Mouse (Mus musculus) hindbrain, embryonic 13.5 days (tissue): ENCODE measurements around the gene Gas7. TPM values are rescaled to one million over a fixed set of nuclear protein-coding genes. Genes with fewer than 3 reads are reported as not detected.

ENCODE experiments used
- ATAC-seq: fragments of 200-750 bp; cut with Nextera tagmentation; 2 replicates; pipeline ENCODE4 v1.8.0; 2017; ENCODE audit warnings: moderate TSS enrichment; ENCODE audit not compliant: low FRiP score
- H3K27ac ChIP-seq: fragments of 300-500 bp; sonication (generic); 2 replicates; pipeline ENCODE4 v1.5.1; 2015; ENCODE audit warnings: inconsistent platforms, mild to moderate bottlenecking, moderate library complexity
- H3K27me3 ChIP-seq: fragments of 300-500 bp; sonication (generic); 2 replicates; pipeline ENCODE4 v1.6.1; 2015; ENCODE audit warnings: mild to moderate bottlenecking, inconsistent platforms
- H3K36me3 ChIP-seq: fragments of 300-500 bp; sonication (generic); 2 replicates; pipeline ENCODE4 v1.6.1; 2015; ENCODE audit warnings: mild to moderate bottlenecking, inconsistent platforms
- H3K4me1 ChIP-seq: fragments of 300-500 bp; sonication (generic); replicated peaks from 2 replicates; pipeline ENCODE4 v1.6.1; 2015; ENCODE audit warnings: inconsistent platforms
- H3K4me2 ChIP-seq: fragments of 300-500 bp; sonication (generic); 2 replicates; pipeline ENCODE4 v1.6.1; 2015; ENCODE audit warnings: inconsistent platforms, mild to moderate bottlenecking, moderate library complexity
- H3K4me3 ChIP-seq: fragments of 300-500 bp; sonication (generic); 2 replicates; pipeline ENCODE4 v1.5.1; 2015; ENCODE audit warnings: mild to moderate bottlenecking, inconsistent platforms
- H3K9ac ChIP-seq: fragments of 300-500 bp; sonication (generic); 2 replicates; pipeline ENCODE4 v1.6.1; 2015; ENCODE audit warnings: mild to moderate bottlenecking, inconsistent platforms
- H3K9me3 ChIP-seq: fragments of 300-500 bp; sonication (generic); 2 replicates; pipeline ENCODE4 v1.6.1; 2016; ENCODE audit warnings: inconsistent platforms
- WGBS: fragments of 180-500 bp; shearing (Covaris S2); methylation state at CpG from one replicate; pipeline ENCODE4 v1.1.7; 2015; 5-methylcytosine and 5-hydroxymethylcytosine counted together
- polyA plus RNA-seq: library from polyadenylated mRNA; unstranded; fragments of >200 nt; fragmentation: Nextera tagmentation; extraction: Ambion mirVana; gene quantifications from 2 replicates; pipeline ENCODE4 v1.2.1, GENCODE M21; 2015

Gene Gas7
- polyA plus RNA-seq, 1 experiment from 2014 or later = 11.3 TPM

DNA sequence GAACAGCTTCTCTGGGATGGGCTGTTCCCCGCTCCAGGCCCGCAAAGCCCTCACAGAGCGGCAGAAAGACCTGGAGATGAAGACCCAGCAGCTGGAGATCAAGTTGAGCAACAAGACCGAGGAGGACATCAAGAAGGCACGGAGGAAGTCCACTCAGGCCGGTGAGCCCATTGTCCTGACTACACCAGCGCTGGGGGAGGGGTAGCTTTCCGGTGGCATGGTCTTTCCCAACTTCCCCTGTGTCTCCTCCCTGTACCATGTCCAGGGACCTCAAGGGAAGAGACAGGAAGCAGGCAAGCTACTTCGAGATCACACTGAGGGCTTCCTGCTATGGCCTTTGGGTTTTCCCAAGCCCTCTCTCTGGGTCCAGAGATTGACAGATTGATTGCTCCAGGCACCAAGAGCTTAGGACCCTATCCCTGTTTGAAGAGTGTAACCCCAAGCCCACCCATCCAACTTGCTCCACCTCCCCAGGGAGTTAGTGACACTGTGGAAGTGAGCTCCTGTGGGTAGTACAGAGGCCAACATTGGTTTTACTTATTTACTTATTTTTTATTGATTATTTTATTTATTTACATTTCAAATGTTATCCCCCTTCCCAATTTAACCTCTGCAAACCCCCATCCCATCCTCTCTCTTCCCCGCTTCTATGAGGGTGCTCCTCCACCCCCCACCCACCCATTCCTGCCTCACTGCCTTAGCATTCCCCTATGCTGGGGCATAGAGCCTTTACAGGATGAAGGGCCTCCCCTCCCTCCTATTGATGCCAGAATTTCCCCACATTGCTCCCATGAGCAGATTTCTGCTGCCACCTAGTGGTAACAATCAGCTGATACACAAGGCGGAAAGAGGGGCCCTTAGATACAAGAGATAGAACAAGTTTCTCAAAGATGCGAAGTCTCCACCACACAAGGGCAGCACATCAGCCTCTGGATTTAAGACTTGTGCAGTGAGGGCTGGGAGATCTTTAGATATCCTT lies 220.6 kb downstream of the Gas7 start:
- Histone ChIP-seq H3K9ac (no peak overlapping the region), H3K9me3 (no peaks in the 10 kb centered on the region), H3K4me3 (no peak overlapping the region), H3K4me2 (no peak overlapping the region), H3K27ac (no peak overlapping the region), H3K27me3 (no peaks in the 10 kb centered on the region), H3K4me1 (no peaks in the 10 kb centered on the region), H3K36me3 (no peaks in the 10 kb centered on the region)
- peak; percentile 76 for ATAC-seq
- WGBS = 60% methylated on average over 12 of the region's 12 CpGs

DNA sequence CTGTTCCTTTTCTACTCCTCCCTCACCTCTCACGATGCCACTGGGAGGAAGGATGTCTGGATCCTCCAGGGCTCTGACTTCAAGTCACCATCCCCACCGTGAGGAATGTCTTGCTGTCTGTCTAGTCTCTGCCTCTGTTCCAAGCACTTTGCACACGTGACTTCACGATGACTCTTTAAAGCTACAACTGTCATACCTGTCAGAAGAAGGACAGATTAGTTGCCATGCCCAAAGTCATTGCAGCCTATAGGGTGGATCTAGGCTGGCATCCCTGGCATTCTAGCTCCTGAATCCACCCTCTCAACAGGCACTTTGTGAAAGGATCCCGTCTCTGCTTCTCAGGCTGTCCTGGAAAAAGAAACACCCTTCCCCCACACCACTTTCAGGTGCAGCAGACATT lies 224.1 kb downstream of the Gas7 start:
- no peak for ATAC-seq
- Histone ChIP-seq H3K36me3 (no peaks in the 10 kb centered on the region), H3K4me2 (no peak overlapping the region), H3K27ac (no peak overlapping the region), H3K9me3 (no peaks in the 10 kb centered on the region), H3K9ac (no peak overlapping the region), H3K27me3 (no peaks in the 10 kb centered on the region), H3K4me1 (no peaks in the 10 kb centered on the region), H3K4me3 (no peak overlapping the region)
- 77% methylated on average over 5 of the region's 5 CpGs for WGBS

DNA sequence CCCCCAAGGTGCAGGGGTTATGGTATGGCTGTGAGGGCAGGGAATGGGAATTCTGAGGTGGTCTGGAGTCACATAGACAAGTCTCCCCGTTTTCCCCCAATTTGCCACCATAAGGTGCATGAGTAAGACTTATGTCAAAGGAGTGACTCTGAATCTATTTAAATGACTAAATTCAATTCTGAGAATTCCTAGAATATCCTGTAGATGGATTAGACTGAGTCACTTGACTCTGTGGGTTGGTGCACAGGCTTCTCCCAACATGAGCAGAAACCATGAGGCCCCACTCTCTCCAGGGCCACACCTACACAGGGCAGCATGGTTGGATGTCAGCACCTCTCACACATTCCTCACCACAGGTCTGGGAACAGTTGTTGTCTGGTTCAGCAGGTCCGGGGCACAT lies 224.7 kb downstream of the Gas7 start:
- no peak overlapping the region for H3K4me2 ChIP-seq
- ATAC-seq = no peak
- H3K4me3 ChIP-seq = no peak overlapping the region
- H3K9ac ChIP-seq = no peak overlapping the region
- no peak overlapping the region for H3K27ac ChIP-seq
- H3K36me3 ChIP-seq = no peaks in the 10 kb centered on the region
- H3K9me3 ChIP-seq = no peaks in the 10 kb centered on the region
- WGBS = 94% methylated on average over 2 of the region's 2 CpGs
- no peaks in the 10 kb centered on the region for H3K27me3 ChIP-seq
- no peaks in the 10 kb centered on the region for H3K4me1 ChIP-seq

DNA sequence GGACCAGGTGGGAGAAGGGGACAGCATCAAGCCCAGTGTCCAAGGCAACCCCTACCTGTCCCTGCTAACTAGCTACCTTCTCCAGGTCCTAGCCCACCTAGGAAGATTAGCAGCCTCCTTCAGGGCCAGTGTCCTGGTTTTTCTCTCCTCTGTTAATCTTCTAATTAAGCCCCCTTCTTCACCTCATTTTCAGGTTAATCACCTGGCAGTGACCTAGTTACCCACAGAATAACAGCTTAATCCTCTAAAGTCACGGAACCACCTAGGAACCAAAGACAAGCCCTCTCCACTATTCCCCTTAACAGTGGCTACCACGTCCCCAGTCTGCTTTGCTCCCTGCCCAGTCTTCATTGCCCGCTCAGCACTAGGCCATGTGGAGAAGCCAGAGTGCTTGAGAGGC lies 226.6 kb downstream of the Gas7 start:
- H3K9me3 ChIP-seq = no peaks in the 10 kb centered on the region
- no peak overlapping the region for H3K4me2 ChIP-seq
- no peak overlapping the region for H3K4me3 ChIP-seq
- H3K36me3 ChIP-seq = no peaks in the 10 kb centered on the region
- H3K9ac ChIP-seq = no peak overlapping the region
- H3K4me1 ChIP-seq = no peaks in the 10 kb centered on the region
- 84% methylated on average over 3 of the region's 3 CpGs for WGBS
- H3K27me3 ChIP-seq = no peaks in the 10 kb centered on the region
- no peak for ATAC-seq
- H3K27ac ChIP-seq = no peak overlapping the region

DNA sequence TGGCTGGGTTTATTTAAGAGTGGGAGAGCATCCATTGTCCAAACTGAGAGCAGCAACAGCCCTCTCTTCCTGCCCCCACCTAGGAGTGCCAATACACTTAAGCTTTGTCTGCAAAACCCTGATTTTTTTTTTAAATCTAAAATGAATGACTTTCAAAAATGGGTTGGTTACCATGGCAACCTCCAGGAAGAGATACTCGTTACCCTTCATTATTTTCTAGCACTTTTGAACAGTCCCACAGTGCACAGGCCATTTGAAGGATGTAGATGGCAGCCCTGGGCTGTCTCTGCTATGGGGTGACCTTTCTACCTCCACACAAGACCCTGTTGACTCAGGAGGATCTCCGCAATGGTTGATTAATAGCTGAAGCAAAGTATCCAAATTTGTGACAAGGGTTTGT lies 230.9 kb downstream of the Gas7 start:
- no peak for ATAC-seq
- Histone ChIP-seq H3K4me3 (no peak overlapping the region), H3K27ac (no peak overlapping the region), H3K4me1 (no peaks in the 10 kb centered on the region), H3K9me3 (no peaks in the 10 kb centered on the region), H3K27me3 (no peaks in the 10 kb centered on the region), H3K4me2 (no peak overlapping the region), H3K9ac (no peak overlapping the region), H3K36me3 (no peaks in the 10 kb centered on the region)
- WGBS = 61% methylated on average over 2 of the region's 2 CpGs

DNA sequence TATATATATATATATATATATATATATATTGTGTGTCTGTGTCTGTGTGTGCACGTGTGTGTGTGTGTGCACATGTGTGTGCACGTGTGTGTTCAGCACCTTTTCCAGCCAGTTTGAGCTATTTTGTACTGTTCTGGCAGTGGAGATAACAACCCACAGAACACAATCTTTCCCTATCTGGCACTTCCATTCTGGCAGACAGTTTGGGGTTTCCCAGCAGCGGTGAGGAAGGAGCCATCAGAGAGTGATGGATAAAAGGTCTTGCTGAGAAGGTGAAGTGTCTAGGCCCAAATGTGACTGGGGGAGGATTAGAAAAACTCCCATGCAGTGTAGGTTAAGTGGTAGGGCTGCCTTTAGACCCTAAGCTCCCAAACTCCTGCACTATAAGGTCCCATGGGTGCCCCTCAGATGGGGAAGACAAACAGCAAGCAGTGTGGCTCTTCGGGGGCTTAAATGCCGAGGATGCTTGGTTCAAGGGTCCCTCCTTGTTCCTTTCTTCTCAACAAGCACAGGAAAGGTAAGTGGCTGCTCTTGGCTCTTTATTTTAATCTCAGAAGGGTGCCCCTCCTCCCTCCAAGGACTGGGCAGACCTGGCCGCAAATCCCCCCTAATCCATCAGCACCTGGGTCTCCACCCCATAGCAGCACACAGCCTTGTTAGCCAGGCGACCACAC lies 239.6 kb downstream of the Gas7 start, which contains the start of gene Rcvrn:
Gene Rcvrn (plus strand): TSS at position 624 of the 674 bp plus-strand sequence.
- Histone ChIP-seq H3K4me1 (no peaks in the 10 kb centered on the region), H3K9me3 (no peaks in the 10 kb centered on the region), H3K4me2 (no peak within 1 kb of the TSS), H3K9ac (no peak within 1 kb of the TSS), H3K36me3 (no peaks in the 10 kb centered on the region), H3K27me3 (no peaks in the 10 kb centered on the region), H3K27ac (no peak within 1 kb of the TSS), H3K4me3 (no peak within 1 kb of the TSS)
- no peak for ATAC-seq
- 73% methylated on average over 7 of the region's 7 CpGs for WGBS

DNA sequence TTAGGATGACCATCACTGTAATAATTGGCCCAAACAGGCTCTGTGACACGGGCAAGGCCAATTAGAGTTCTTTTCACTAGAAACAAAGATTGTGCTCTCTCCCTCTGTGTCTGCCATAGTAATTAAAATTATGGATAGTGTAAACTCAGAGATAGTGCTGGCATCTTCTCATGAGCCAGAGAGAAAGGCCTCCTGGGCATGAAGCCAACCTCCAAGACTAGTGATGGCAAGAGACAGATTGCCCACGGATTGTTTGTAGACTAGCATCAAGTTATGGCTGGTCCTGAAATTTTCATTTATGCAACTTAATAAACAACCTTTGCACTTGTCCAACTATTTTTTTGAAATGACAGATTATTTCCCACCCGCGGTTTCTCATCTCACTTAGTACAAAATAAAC lies 257.7 kb downstream of the Gas7 start:
- Histone ChIP-seq H3K9ac (no peak overlapping the region), H3K4me1 (no peaks in the 10 kb centered on the region), H3K27me3 (no peaks in the 10 kb centered on the region), H3K27ac (no peak overlapping the region), H3K9me3 (no peaks in the 10 kb centered on the region), H3K4me3 (no peak overlapping the region), H3K36me3 (no peaks in the 10 kb centered on the region), H3K4me2 (no peak overlapping the region)
- no peak for ATAC-seq
- WGBS = 89% methylated on average over 4 of the region's 4 CpGs

DNA sequence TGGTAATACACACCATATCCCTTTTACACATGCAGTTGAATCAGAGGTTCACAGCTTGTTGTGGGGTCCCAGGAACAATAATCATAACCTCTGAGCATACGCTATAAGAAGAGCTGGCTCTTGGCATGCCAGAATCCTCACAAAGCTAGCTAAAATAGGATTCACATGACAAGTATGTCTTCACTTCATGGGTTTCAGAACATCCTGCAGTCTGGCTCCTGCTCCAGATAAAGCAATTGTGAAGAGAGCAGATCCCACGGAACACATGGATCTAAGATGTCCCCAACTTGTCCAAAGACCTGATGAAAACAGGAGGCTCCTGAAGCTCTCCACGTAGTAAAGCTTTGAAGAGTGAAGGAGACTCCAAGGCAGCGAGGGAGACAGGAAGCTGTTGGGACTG lies 260.1 kb downstream of the Gas7 start:
- Histone ChIP-seq H3K36me3 (no peaks in the 10 kb centered on the region), H3K4me1 (no peaks in the 10 kb centered on the region), H3K9me3 (no peaks in the 10 kb centered on the region), H3K9ac (no peak overlapping the region), H3K27me3 (no peaks in the 10 kb centered on the region), H3K4me2 (no peak overlapping the region), H3K27ac (no peak overlapping the region), H3K4me3 (no peak overlapping the region)
- WGBS = 90% methylated on average over 4 of the region's 4 CpGs
- no peak for ATAC-seq

DNA sequence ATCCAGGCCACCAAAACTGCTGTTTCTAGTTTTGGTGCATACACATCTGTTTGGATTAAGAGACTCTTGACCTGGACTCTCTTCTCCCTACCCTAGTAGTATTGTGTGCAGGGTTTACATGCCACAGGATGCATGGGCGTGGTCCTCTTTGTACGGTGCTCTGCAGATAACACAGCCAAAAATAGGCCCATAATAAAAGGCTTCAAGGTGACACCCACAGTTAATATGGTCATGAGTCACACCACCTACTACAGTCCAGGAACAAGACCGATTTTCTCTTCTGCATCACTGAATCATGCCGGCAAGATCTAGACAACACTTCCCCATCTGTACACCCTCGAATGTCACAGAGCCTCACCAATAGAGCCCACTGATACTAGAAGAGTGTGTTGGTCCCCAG lies 266.2 kb downstream of the Gas7 start:
- Histone ChIP-seq H3K9me3 (no peaks in the 10 kb centered on the region), H3K4me1 (no peaks in the 10 kb centered on the region), H3K27me3 (no peaks in the 10 kb centered on the region), H3K4me2 (no peak overlapping the region), H3K27ac (no peak overlapping the region), H3K36me3 (no peaks in the 10 kb centered on the region), H3K9ac (no peak overlapping the region), H3K4me3 (no peak overlapping the region)
- no peak for ATAC-seq
- WGBS = 93% methylated on average over 5 of the region's 5 CpGs

DNA sequence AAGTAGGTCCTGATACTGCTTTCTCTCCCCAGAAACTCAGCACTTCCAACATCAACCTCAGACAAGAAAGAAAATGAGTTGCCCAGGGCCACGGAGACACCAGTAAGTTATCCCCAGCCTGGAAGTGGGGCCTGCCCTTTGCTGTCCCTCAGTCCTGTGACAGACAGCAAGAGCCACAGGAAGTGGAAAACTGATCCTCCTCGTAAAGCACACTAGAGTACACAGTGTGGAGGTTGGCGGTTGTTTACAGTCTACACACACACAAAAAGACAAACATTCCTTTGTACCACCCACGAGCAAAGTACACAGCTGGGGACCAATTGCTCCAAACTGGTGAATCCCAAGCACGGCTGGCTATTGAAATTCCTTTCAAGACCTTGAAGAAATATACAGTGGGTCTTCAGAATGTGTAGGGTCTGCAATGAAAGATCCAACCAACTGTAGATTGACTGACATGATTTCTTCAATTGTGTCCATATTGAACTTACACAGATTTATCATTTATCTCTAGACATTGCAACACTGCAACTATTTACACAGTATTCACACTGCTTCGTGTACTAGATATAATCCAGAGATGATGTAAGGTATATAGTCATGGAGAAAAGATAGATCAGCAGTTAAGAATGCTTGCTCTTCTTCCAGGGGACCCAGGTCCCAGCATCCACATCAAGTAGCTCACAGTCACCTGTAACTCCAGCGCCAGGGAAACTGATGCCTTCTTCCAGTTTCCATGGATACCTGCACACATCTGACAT lies 267.3 kb downstream of the Gas7 start:
- H3K9ac ChIP-seq = no peak overlapping the region
- H3K9me3 ChIP-seq = no peaks in the 10 kb centered on the region
- H3K4me2 ChIP-seq = no peak overlapping the region
- H3K4me3 ChIP-seq = no peak overlapping the region
- H3K36me3 ChIP-seq = no peaks in the 10 kb centered on the region
- no peak overlapping the region for H3K27ac ChIP-seq
- WGBS = 67% methylated on average over 7 of the region's 7 CpGs
- no peaks in the 10 kb centered on the region for H3K4me1 ChIP-seq
- H3K27me3 ChIP-seq = no peaks in the 10 kb centered on the region
- no peak for ATAC-seq

DNA sequence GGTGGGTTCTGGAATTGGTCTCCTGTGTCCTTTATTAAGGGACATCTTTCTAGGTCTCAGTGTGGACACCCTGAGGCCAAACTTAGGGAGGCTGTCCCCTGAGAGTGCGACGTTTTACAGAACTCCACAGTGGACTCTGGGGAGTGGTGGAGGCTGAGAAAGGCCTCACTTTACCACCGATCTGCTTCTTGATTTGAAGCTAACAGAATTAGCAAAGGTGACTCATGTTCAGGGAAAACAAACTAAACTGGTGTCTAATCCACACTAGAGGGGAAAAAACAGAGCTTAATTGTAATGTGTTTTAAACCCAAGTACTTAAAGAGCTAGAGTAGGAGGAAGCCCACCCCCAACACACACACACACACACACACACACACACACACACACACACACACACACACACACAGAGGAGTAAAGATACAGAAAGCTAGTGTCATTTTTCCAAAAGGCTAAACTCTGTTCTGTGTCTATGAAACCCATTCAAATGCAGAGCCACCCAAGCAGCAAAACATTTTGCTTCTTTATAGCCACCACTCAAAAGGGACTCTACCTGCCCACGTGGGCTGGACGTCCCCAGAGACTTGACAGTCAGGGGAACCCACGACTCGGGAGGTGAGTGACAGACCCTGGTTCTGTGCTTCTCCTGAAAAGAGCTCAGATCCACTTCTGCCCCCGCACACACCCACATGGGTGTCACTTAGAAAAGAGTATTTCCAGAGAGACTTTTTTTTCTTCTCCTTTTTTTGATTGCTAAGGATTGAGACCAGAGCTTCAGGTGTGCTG lies 268.2 kb downstream of the Gas7 start:
- ATAC-seq = no peak
- H3K36me3 ChIP-seq = no peaks in the 10 kb centered on the region
- no peak overlapping the region for H3K9ac ChIP-seq
- H3K27me3 ChIP-seq = no peaks in the 10 kb centered on the region
- no peaks in the 10 kb centered on the region for H3K4me1 ChIP-seq
- H3K4me2 ChIP-seq = no peak overlapping the region
- no peak overlapping the region for H3K27ac ChIP-seq
- H3K4me3 ChIP-seq = no peak overlapping the region
- H3K9me3 ChIP-seq = no peaks in the 10 kb centered on the region
- WGBS = 68% methylated on average over 8 of the region's 8 CpGs

DNA sequence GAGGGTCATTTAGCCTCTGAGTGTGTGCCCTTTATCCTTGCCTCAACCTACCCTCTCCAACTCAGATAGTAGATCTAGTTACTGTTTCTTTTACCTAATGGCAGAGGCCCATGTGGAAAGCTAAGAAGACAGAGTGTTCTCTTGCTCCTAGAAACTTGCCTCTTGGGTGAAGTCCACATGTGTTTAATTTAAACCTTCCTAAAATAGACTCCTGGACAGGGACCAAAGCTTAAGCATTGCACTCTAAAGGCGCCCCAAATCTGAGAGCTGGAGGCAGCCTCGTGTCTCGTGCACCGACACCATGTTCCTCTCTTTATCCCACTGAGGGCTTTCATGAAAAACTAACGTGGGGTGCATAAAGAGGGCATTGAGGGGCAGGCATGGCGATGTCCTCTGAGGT lies 271.9 kb downstream of the Gas7 start:
- Histone ChIP-seq H3K4me3 (no peak overlapping the region), H3K27me3 (no peaks in the 10 kb centered on the region), H3K27ac (no peak overlapping the region), H3K4me1 (no peaks in the 10 kb centered on the region), H3K9ac (no peak overlapping the region), H3K4me2 (no peak overlapping the region), H3K36me3 (no peaks in the 10 kb centered on the region), H3K9me3 (no peaks in the 10 kb centered on the region)
- WGBS = 92% methylated on average over 6 of the region's 6 CpGs
- no peak for ATAC-seq
